ENCODE assay signal across 24 mouse cellular contexts in the genomic region with DNA sequence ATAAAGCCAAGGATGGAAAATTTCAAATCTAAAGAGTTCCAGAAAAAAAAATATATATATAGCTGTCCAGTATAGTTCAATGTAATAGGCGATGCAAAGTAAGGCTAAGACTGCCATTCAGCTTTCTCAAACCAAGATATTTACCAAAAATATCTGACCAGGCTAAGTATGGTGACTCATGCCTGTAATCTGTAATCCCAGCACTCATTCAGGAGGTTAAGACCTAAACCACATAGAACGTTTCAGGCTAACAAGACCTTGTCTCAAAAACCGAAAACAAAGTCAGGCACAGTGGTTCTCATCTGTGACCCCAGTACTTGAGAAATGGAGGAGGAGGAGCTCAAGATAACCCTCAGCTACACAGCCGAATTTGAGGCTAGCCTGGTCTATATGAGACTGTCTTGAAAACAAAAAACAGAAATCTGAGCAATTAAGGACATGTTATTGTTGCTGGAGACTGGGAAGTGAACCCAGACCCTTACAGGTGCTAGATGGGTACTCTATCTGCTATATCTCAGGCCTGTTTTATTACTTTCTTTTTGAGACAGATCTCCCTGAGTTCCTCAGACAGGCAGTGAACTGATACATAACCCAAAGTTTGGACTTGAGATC. TPM values are rescaled to one million over a fixed set of nuclear protein-coding genes. Genes with fewer than 3 reads are reported as not detected.
DNase-seq lines count a peak whose midpoint lies in the region; ATAC-seq and TF ChIP-seq lines count a peak whose summit lies in the region.
"Had no signal": no experiment of that assay in that cellular context is flagged by ENCODE, and none has a peak within 500 bp of the region (broad histone marks: within the 10 kb centered on the region; RNA-seq: fewer than 3 reads in every experiment).

No protein-coding gene starts in this region.

- peak overlapping the region; percentile 68 for H3K27ac ChIP-seq in kidney, adult 2 months (ENCODE audit: insufficient read depth, low read depth, low read length)
- H3K27ac ChIP-seq in liver, embryonic 16.5 days (ENCODE audit: low read length): peak overlapping the region; percentile 84
- H3K27ac ChIP-seq in midbrain, embryonic 10.5 days (replicated peaks): no peak overlapping the region
- no peak overlapping the region for H3K27ac ChIP-seq in hindbrain, embryonic 14.5 days
- H3K27ac ChIP-seq: heart, embryonic 15.5 days; hindbrain, postnatal 0 days; limb, embryonic 12.5 days; lung, embryonic 15.5 days; neural tube, embryonic 13.5 days had no signal

- TF ChIP-seq POLR2A in kidney, adult 2 months (IDR thresholded peaks at IDR 0.05; ENCODE audit: low read depth, low read length): no peak

- H3K27me3 ChIP-seq in kidney, adult 2 months (replicated peaks; ENCODE audit: control insufficient read depth, insufficient read depth, low read length): no peaks in the 10 kb centered on the region
- no peaks in the 10 kb centered on the region for H3K27me3 ChIP-seq in liver, embryonic 16.5 days (ENCODE audit: control insufficient read depth, insufficient read depth, low read depth, low read length)
- no peaks in the 10 kb centered on the region for H3K27me3 ChIP-seq in midbrain, embryonic 10.5 days (ENCODE audit: low read depth, poor library complexity, severe bottlenecking)
- no peaks in the 10 kb centered on the region for H3K27me3 ChIP-seq in hindbrain, embryonic 14.5 days (ENCODE audit: control insufficient read depth, insufficient read depth, low read length)
- H3K27me3 ChIP-seq: heart, embryonic 15.5 days; limb, embryonic 12.5 days; lung, embryonic 15.5 days; neural tube, embryonic 13.5 days had no signal

- H3K9me3 ChIP-seq in liver, embryonic 16.5 days (replicated peaks; ENCODE audit: control insufficient read depth, low read length): no peaks in the 10 kb centered on the region
- H3K9me3 ChIP-seq in midbrain, embryonic 10.5 days (replicated peaks): peaks cover 58% of the 10 kb centered on the region
- H3K9me3 ChIP-seq in hindbrain, embryonic 14.5 days (ENCODE audit: control insufficient read depth, low read length): no peaks in the 10 kb centered on the region
- H3K9me3 ChIP-seq: heart, embryonic 15.5 days; limb, embryonic 12.5 days; lung, embryonic 15.5 days had no signal

- peak overlapping the region; percentile 28; the same call in 1 of the 2 replicates for H3K4me2 ChIP-seq in liver, embryonic 16.5 days (ENCODE audit: low read depth, low read length)
- no peak overlapping the region for H3K4me2 ChIP-seq in hindbrain, embryonic 14.5 days (replicated peaks)
- H3K4me2 ChIP-seq: heart, embryonic 15.5 days; limb, embryonic 12.5 days; lung, embryonic 15.5 days; neural tube, embryonic 13.5 days had no signal

- no peak overlapping the region for H3K4me3 ChIP-seq in kidney, adult 2 months (ENCODE audit: insufficient read depth, low read depth, low read length)
- H3K4me3 ChIP-seq in liver, embryonic 16.5 days (ENCODE audit: low read depth, low read length): no peak overlapping the region
- no peak overlapping the region for H3K4me3 ChIP-seq in midbrain, embryonic 10.5 days
- H3K4me3 ChIP-seq in hindbrain, embryonic 14.5 days (replicated peaks; ENCODE audit: low read length): no peak overlapping the region
- H3K4me3 ChIP-seq: heart, embryonic 15.5 days; limb, embryonic 12.5 days; lung, embryonic 15.5 days; neural tube, embryonic 13.5 days had no signal

- TF ChIP-seq CTCF in kidney, adult 2 months (conservative IDR thresholded peaks at IDR 0.05; ENCODE audit: insufficient read depth, insufficient read length, low read depth, low read length): no peak

- H3K4me1 ChIP-seq in kidney, adult 2 months (ENCODE audit: control insufficient read depth, insufficient read depth, low read length): peaks cover 16% of the 10 kb centered on the region; the same call in 1 of the 2 replicates
- peaks cover 55% of the 10 kb centered on the region for H3K4me1 ChIP-seq in liver, embryonic 16.5 days (ENCODE audit: control insufficient read depth, low read depth, low read length)
- H3K4me1 ChIP-seq in midbrain, embryonic 10.5 days: no peaks in the 10 kb centered on the region
- no peaks in the 10 kb centered on the region for H3K4me1 ChIP-seq in hindbrain, embryonic 14.5 days (replicated peaks; ENCODE audit: control insufficient read depth, insufficient read depth, low read length)
- H3K4me1 ChIP-seq: limb, embryonic 12.5 days; lung, embryonic 15.5 days; neural tube, embryonic 13.5 days had no signal

- no peaks in the 10 kb centered on the region for H3K36me3 ChIP-seq in kidney, adult 2 months (ENCODE audit: control insufficient read depth, insufficient read depth, low read length)
- H3K36me3 ChIP-seq in liver, embryonic 16.5 days (ENCODE audit: control insufficient read depth, insufficient read depth): no peaks in the 10 kb centered on the region; the same call in 1 of the 2 replicates
- H3K36me3 ChIP-seq in midbrain, embryonic 10.5 days: peaks cover 46% of the 10 kb centered on the region
- no peaks in the 10 kb centered on the region for H3K36me3 ChIP-seq in hindbrain, embryonic 14.5 days (replicated peaks; ENCODE audit: control insufficient read depth, insufficient read depth)
- H3K36me3 ChIP-seq: heart, embryonic 15.5 days; lung, embryonic 15.5 days; neural tube, embryonic 13.5 days had no signal

- peak overlapping the region; percentile 3; the same call in 1 of the 2 replicates for H3K9ac ChIP-seq in liver, embryonic 16.5 days (ENCODE audit: low read depth, low read length)
- H3K9ac ChIP-seq in hindbrain, embryonic 14.5 days: no peak overlapping the region
- H3K9ac ChIP-seq: heart, embryonic 15.5 days; limb, embryonic 12.5 days; lung, embryonic 15.5 days; neural tube, embryonic 13.5 days had no signal

- WGBS in kidney, adult 2 months: 68% methylated on average over 4 of the region's 4 CpGs
- WGBS in liver, embryonic 16.5 days (ENCODE audit: insufficient replicate concordance): 33% methylated on average over 4 of the region's 4 CpGs
- 89% methylated on average over 4 of the region's 4 CpGs for WGBS in midbrain, embryonic 10.5 days
- 90% methylated on average over 4 of the region's 4 CpGs for WGBS in hindbrain, embryonic 14.5 days

- ATAC-seq in erythroblast, adult 5-6 weeks (replicated peaks; ENCODE audit: low FRiP score, poor library complexity, severe bottlenecking): peak; percentile 60
- ATAC-seq in liver, embryonic 16.5 days (ENCODE audit: low read depth): peak; percentile 51
- ATAC-seq in hindbrain, embryonic 14.5 days (ENCODE audit: low FRiP score): no peak
- ATAC-seq: activated CD4-positive, CD25-positive, alpha-beta regulatory T cell, adult 4 months; forebrain, embryonic 14.5 days; hindbrain, postnatal 0 days had no signal

- DNase-seq in kidney, adult 2 months: no peak
- no peak for DNase-seq in kidney, adult 8-10 months
- DNase-seq in A20 (ENCODE audit: low read depth, low spot score) (peak; percentile 76), adipocyte (ENCODE audit: low spot score) (no peak)
- DNase-seq in midbrain, embryonic 10.5 days (ENCODE audit: low spot score): no peak
- DNase-seq in hindbrain, embryonic 14.5 days (ENCODE audit: low spot score): no peak
- DNase-seq: adrenal gland, postnatal 14 days; cerebellum, postnatal 14 days; heart, postnatal 4 days; kidney, adult 11 months; kidney, postnatal 14 days; lung, postnatal 4 days; midbrain, embryonic 14.5 days; right cerebral cortex, adult 18-20 months; thymus, postnatal 36 days had no signal

RNA-seq across cellular contexts. Expression of a gene that starts 25.8 kb away (rescaled TPM):
- polyA plus RNA-seq in kidney, adult 2 months (2012; rRNA removed): 30.5 and 34.5 TPM in 2 replicates
- 121 and 138 TPM in 2 replicates for total RNA-seq in erythroblast, adult 5-6 weeks (2015; ENCODE audit: low replicate concordance)
- total RNA-seq in erythroblast, adult 5-6 weeks (2017; ENCODE audit: low replicate concordance): 157 and 179 TPM in 2 replicates
- 37.5 and 40.5 TPM in 2 replicates for polyA plus RNA-seq in liver, embryonic 16.5 days (2015; fragmentation: Nextera tagmentation; extraction: Ambion mirVana)
- 83.2 and 86.2 TPM in 2 replicates for polyA plus RNA-seq in midbrain, embryonic 10.5 days (2016; fragmentation: Nextera tagmentation; extraction: Ambion mirVana)
- 181 and 199 TPM in 2 replicates for polyA plus RNA-seq in hindbrain, embryonic 14.5 days (2014; fragmentation: Nextera tagmentation; extraction: Ambion mirVana)

Comparison
In these comparisons a context has a peak if more than half of its experiments do, and no peak if none do; other contexts are left out.
1. H3K27ac ChIP-seq: peak in kidney, adult 2 months (single experiment) and liver, embryonic 16.5 days (single experiment); none in midbrain, embryonic 10.5 days (single experiment) and hindbrain, embryonic 14.5 days (single experiment).